Mouse (Mus musculus) adrenal gland, postnatal 14 days (tissue): ENCODE measurements at regions not wholly inside any gene's neighbourhood (a gene's known extent, or its start where the extent isn't known, plus 50 kb on each side); places are given as distances from the start of the nearest gene placed in this dataset.

Experiments used
- DNase-seq: peaks from one replicate; pipeline ENCODE4 v3.0.0; 2021; ENCODE audit warnings: mixed read lengths

- no peak for DNase-seq
Measured at GRCm38 (mm10) chr2:77358176-77358575, 77.8 kb upstream of the Sestd1 start.

- DNase-seq, result no peak
Measured at GRCm38 (mm10) chr2:77356798-77357197, 76.4 kb upstream of the Sestd1 start.

GRCm38 (mm10) chr2:77351987-77352628 is 71.7 kb upstream of the Sestd1 start:
- no peak for DNase-seq

GRCm38 (mm10) chr2:77347027-77347426 is 66.6 kb upstream of the Sestd1 start:
- no peak for DNase-seq

GRCm38 (mm10) chr2:77343736-77344440 is 63.5 kb upstream of the Sestd1 start:
- DNase-seq, result peak; percentile 10

- no peak for DNase-seq
Measured at GRCm38 (mm10) chr2:77342416-77342815, 62.0 kb upstream of the Sestd1 start.

- DNase-seq, result peak; percentile 95
Measured at GRCm38 (mm10) chr2:77341575-77342332, 61.4 kb upstream of the Sestd1 start.

- no peak for DNase-seq
Measured at GRCm38 (mm10) chr2:77340076-77340475, 59.7 kb upstream of the Sestd1 start.

- DNase-seq, result no peak
Measured at GRCm38 (mm10) chr2:77337786-77338406, 57.5 kb upstream of the Sestd1 start.

- no peak for DNase-seq
Measured at GRCm38 (mm10) chr2:77337318-77337717, 56.9 kb upstream of the Sestd1 start.

- DNase-seq, result no peak
Measured at GRCm38 (mm10) chr2:77336810-77337209, 56.4 kb upstream of the Sestd1 start.

GRCm38 (mm10) chr2:77334706-77335105 is 54.3 kb upstream of the Sestd1 start:
- no peak for DNase-seq

- DNase-seq, result no peak
Measured at GRCm38 (mm10) chr2:77333394-77334079, 53.1 kb upstream of the Sestd1 start.
